Mouse (Mus musculus): ENCODE measurements around the gene Rcan1. TPM values are rescaled to one million over a fixed set of nuclear protein-coding genes. Genes with fewer than 3 reads are reported as not detected.

Rcan1 gene
- polyA plus RNA-seq, 1 experiment = 20.2 TPM

- H3K4me3 ChIP-seq = no peak overlapping the region
- H3K36me3 ChIP-seq (ENCODE audit: control insufficient read depth, insufficient read depth) = no peaks in the 10 kb centered on the region
- no peak overlapping the region for H3K4me2 ChIP-seq (ENCODE audit: low read depth)
- H3K27me3 ChIP-seq (ENCODE audit: control insufficient read depth, insufficient read depth, insufficient read length) = peaks cover 7% of the 10 kb centered on the region
- H3K79me2 ChIP-seq (ENCODE audit: control insufficient read depth, insufficient read depth) = no peaks in the 10 kb centered on the region
- no peak overlapping the region for H3ac ChIP-seq (ENCODE audit: control insufficient read depth, insufficient read length)
- TF ChIP-seq TCF12 (IDR thresholded peaks at IDR 0.05; ENCODE audit: insufficient read depth, poor library complexity, severe bottlenecking) (no peak), POLR2AphosphoS2 (IDR thresholded peaks at IDR 0.05; ENCODE audit: insufficient read length, low read depth) (no peak), MYOG (IDR thresholded peaks at IDR 0.05; ENCODE audit: control insufficient read depth in 1 of 3, insufficient read depth in 1 of 3, insufficient read length in 2 of 3, low read depth in 2 of 3) (no peak), CEBPB (IDR thresholded peaks at IDR 0.05; ENCODE audit: insufficient read depth, poor library complexity, severe bottlenecking) (no peak), SRF (IDR thresholded peaks at IDR 0.05; ENCODE audit: control insufficient read depth, insufficient read length, low read depth) (no peak), REST (IDR thresholded peaks at IDR 0.05; ENCODE audit: insufficient read depth, insufficient read length) (no peak), MAX (IDR thresholded peaks at IDR 0.05; ENCODE audit: low read depth) (no peak), POLR2A (IDR thresholded peaks at IDR 0.05; ENCODE audit: insufficient read length, low read depth) (no peak), TCF3 (IDR thresholded peaks at IDR 0.05; ENCODE audit: insufficient read length, low read depth) (no peak), USF1 (IDR thresholded peaks at IDR 0.05; ENCODE audit: low read depth) (no peak), MYOD1 (IDR thresholded peaks at IDR 0.05; ENCODE audit: control insufficient read depth in 1 of 3, insufficient read length in 2 of 3, low read depth in 2 of 3) (no peak), E2F4 (IDR thresholded peaks at IDR 0.05; ENCODE audit: insufficient read depth) (no peak)
Observed at GRCm38 (mm10) chr16:92346297-92346916, 124.3 kb downstream of the Rcan1 start.

GRCm38 (mm10) chr16:92345177-92345576 lies 125.5 kb downstream of the Rcan1 start:
- TF ChIP-seq SRF (IDR thresholded peaks at IDR 0.05; ENCODE audit: control insufficient read depth, insufficient read length, low read depth) = no peak
- no peak for TF ChIP-seq MAX (IDR thresholded peaks at IDR 0.05; ENCODE audit: low read depth)
- no peak for TF ChIP-seq POLR2AphosphoS2 (IDR thresholded peaks at IDR 0.05; ENCODE audit: insufficient read length, low read depth)
- no peak for TF ChIP-seq TCF3 (IDR thresholded peaks at IDR 0.05; ENCODE audit: insufficient read length, low read depth)
- no peak for TF ChIP-seq CEBPB (IDR thresholded peaks at IDR 0.05; ENCODE audit: insufficient read depth, poor library complexity, severe bottlenecking)
- no peak for TF ChIP-seq POLR2A (IDR thresholded peaks at IDR 0.05; ENCODE audit: insufficient read length, low read depth)
- no peak for TF ChIP-seq TCF12 (IDR thresholded peaks at IDR 0.05; ENCODE audit: insufficient read depth, poor library complexity, severe bottlenecking)
- no peak for TF ChIP-seq MYOD1 (IDR thresholded peaks at IDR 0.05; ENCODE audit: control insufficient read depth in 1 of 3, insufficient read length in 2 of 3, low read depth in 2 of 3)
- TF ChIP-seq MYOG (IDR thresholded peaks at IDR 0.05; ENCODE audit: control insufficient read depth in 1 of 3, insufficient read depth in 1 of 3, insufficient read length in 2 of 3, low read depth in 2 of 3) = no peak
- no peak for TF ChIP-seq E2F4 (IDR thresholded peaks at IDR 0.05; ENCODE audit: insufficient read depth)
- TF ChIP-seq REST (IDR thresholded peaks at IDR 0.05; ENCODE audit: insufficient read depth, insufficient read length) = no peak
- TF ChIP-seq USF1 (IDR thresholded peaks at IDR 0.05; ENCODE audit: low read depth) = no peak
- no peak overlapping the region for H3K4me2 ChIP-seq (ENCODE audit: low read depth)
- H3K27me3 ChIP-seq (ENCODE audit: control insufficient read depth, insufficient read depth, insufficient read length) = peaks cover 7% of the 10 kb centered on the region
- H3ac ChIP-seq (ENCODE audit: control insufficient read depth, insufficient read length) = no peak overlapping the region
- H3K79me2 ChIP-seq (ENCODE audit: control insufficient read depth, insufficient read depth) = no peaks in the 10 kb centered on the region
- no peaks in the 10 kb centered on the region for H3K36me3 ChIP-seq (ENCODE audit: control insufficient read depth, insufficient read depth)
- H3K4me3 ChIP-seq = no peak overlapping the region

Other genes starting within 250 kb of the Rcan1 start
- gene Kcne2, start 178.5 kb downstream of the Rcan1 start, polyA plus RNA-seq (2012; fragmentation: generic; extraction: Trizol) = not detected
- gene Smim11, start 169.6 kb downstream of the Rcan1 start, polyA plus RNA-seq (2012; fragmentation: generic; extraction: Trizol) = 99.4 TPM
- gene Fam243, start 149.4 kb downstream of the Rcan1 start, polyA plus RNA-seq (2012; fragmentation: generic; extraction: Trizol) = not detected
- not detected for gene Kcne1, start 111.4 kb downstream of the Rcan1 start, polyA plus RNA-seq (2012; fragmentation: generic; extraction: Trizol)
- gene Clic6, start 14.9 kb upstream of the Rcan1 start, polyA plus RNA-seq (2012; fragmentation: generic; extraction: Trizol) = not detected